Mouse (Mus musculus) kidney, embryonic 15.5 days (tissue): ENCODE data around the gene Chchd1. TPM values are rescaled to one million over a fixed set of nuclear protein-coding genes. Genes with fewer than 3 reads are reported as not detected.
"Not testable (repeated sequence)": the region's sequence is repeated elsewhere in the genome, so short reads cannot be mapped to it uniquely, and the experiment has no call there.

ENCODE experiments used
- ATAC-seq: fragments of 200-750 bp; cut with Nextera tagmentation; replicated peaks from 2 replicates; pipeline ENCODE4 v1.8.0; 2017; ENCODE audit warnings: moderate TSS enrichment; ENCODE audit not compliant: low FRiP score
- H3K27ac ChIP-seq: fragments of 300-500 bp; sonication (generic); 2 replicates; pipeline ENCODE4 v1.5.1; 2015; ENCODE audit warnings: mild to moderate bottlenecking, inconsistent platforms
- H3K27me3 ChIP-seq: fragments of 300-500 bp; sonication (generic); 2 replicates; pipeline ENCODE4 v1.6.1; 2015; ENCODE audit warnings: inconsistent platforms
- H3K36me3 ChIP-seq: fragments of 300-500 bp; sonication (generic); 2 replicates; pipeline ENCODE4 v1.6.1; 2015; ENCODE audit warnings: inconsistent platforms
- H3K4me1 ChIP-seq: fragments of 300-500 bp; sonication (generic); 2 replicates; pipeline ENCODE4 v1.6.1; 2015; ENCODE audit warnings: inconsistent platforms
- H3K4me2 ChIP-seq: fragments of 300-500 bp; sonication (generic); 2 replicates; pipeline ENCODE4 v1.6.1; 2015; ENCODE audit warnings: moderate library complexity, mild to moderate bottlenecking, inconsistent platforms
- H3K4me3 ChIP-seq: fragments of 300-500 bp; sonication (generic); replicated peaks from 2 replicates; pipeline ENCODE4 v1.5.1; 2015; ENCODE audit warnings: mild to moderate bottlenecking, inconsistent platforms
- H3K9ac ChIP-seq: fragments of 300-500 bp; sonication (generic); 2 replicates; pipeline ENCODE4 v1.6.1; 2015; ENCODE audit warnings: mild to moderate bottlenecking, inconsistent platforms
- H3K9me3 ChIP-seq: fragments of 300-500 bp; sonication (generic); replicated peaks from 2 replicates; pipeline ENCODE4 v1.6.1; 2016; ENCODE audit warnings: inconsistent platforms
- WGBS: fragments of 180-500 bp; shearing (Covaris S2); methylation state at CpG from one replicate; pipeline ENCODE4 v1.1.7; 2015; ENCODE audit warnings: mixed read lengths; 5-methylcytosine and 5-hydroxymethylcytosine counted together
- polyA plus RNA-seq: library from polyadenylated mRNA; unstranded; fragments of >200 nt; fragmentation: Nextera tagmentation; extraction: Ambion mirVana; gene quantifications from 2 replicates; pipeline ENCODE4 v1.2.1, GENCODE M21; 2015

Chchd1 gene
- polyA plus RNA-seq, 1 experiment from 2014 or later: 201 TPM

DNA sequence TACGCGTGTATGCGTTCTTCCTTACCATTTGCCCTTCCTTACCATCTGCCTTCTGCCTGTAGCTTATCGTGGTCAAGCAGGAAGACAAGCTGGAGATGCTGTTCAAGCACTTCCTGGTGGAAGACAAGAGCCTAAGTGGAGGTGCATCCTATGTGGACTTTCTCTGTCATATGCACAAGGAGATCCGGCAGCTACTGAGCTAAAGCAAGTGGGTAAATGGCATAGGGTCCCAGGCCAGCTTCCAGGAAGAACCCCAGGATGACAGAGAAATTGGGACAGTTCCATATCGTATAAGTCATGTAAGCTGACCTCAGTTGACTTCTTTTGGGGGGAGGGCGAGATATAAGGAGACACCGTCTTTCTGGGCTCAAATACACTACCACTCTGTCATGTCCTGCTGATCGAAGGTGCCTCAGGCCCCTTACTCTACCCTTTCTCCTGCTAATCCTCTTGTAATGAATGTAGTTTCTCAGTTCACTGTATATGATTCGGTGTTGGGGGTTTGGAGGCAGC lies 9.2 kb upstream of the Chchd1 start:
- ATAC-seq: no peak
- Histone ChIP-seq H3K27ac (no peak overlapping the region), H3K4me3 (no peak overlapping the region), H3K9me3 (no peaks in the 10 kb centered on the region), H3K9ac (no peak overlapping the region), H3K27me3 (no peaks in the 10 kb centered on the region), H3K36me3 (peaks cover 67% of the 10 kb centered on the region), H3K4me1 (peaks cover 44% of the 10 kb centered on the region), H3K4me2 (no peak overlapping the region)
- 86% methylated on average over 10 of the region's 10 CpGs for WGBS

DNA sequence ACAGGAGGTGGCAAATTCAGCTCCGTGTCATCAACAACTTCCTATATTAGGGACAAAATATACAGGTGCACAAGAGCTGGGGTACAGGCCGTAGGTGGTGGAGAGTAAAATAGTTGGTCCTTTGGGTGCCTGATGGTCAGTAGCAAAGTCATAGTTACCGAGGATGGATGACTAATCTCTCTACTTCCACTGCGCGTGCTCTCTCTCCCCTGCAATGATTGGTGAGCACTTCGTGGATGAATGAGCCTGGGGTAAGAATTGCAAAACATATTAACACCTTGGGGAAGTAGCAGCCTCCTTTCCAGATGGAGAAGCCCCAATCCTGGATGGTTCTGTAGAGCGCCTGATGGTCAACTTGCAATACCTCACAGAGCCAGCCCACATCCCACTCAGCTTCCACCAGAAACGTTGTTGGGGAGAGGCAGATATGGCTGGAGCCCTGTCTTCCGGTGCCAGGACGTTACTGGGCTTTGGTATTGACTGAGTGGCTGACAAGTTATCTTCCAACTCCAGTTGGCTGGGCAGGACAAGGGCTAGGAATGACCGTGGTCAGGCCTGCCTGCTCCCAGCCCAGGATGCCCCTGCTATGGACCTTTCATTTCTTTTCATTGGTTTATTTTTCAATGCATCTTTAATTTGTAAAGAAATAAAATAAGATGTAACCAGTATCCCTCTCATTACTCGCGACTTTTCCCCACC lies 8.5 kb upstream of the Chchd1 start:
- Histone ChIP-seq H3K27ac (peak overlapping the region; percentile 100), H3K27me3 (no peaks in the 10 kb centered on the region), H3K9ac (peak overlapping the region; percentile 96), H3K4me2 (peak overlapping the region; percentile 78), H3K9me3 (no peaks in the 10 kb centered on the region), H3K4me1 (peaks cover 49% of the 10 kb centered on the region), H3K36me3 (peaks cover 66% of the 10 kb centered on the region), H3K4me3 (peak overlapping the region; percentile 96)
- WGBS: 42% methylated on average over 13 of the region's 13 CpGs
- ATAC-seq: peak; percentile 30

DNA sequence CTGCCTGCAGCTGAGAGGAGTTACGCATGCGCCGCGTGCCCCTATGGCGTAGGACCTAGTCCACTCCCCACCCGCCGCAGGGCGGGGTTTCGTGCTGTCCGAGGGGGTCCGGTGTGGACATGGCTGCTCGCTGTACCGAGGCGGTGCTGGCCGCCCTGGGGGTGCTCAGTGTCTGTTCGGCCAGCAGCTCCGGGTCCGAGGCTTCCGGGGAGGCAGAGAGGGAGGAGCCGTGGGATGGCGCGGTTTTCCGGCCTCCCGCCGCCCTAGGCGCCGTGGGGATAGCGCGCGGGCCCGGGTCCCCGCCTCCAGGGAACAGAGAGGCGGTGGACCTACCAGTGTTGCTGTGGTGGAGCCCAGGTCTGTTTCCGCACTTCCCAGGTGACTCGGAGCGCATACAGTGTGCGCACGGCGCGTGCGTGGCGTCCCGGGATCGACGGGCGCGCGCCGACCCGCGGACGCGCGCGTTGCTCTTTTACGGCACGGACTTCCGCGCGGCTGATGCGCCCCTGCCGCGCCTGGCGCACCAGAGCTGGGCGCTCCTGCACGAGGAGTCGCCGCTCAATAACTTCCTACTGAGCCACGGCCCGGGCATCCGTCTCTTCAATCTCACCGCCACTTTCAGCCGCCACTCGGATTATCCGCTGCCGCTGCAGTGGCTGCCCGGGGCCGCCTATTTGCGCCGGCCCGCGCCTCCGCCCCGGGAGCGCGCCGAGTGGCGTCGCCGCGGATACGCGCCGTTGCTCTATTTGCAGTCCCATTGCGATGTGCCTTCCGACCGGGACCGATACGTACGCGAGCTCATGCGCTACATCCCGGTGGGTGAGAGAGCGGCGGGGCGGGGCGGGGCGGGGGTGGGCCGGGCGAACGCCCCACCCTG lies 7.7 kb upstream of the Chchd1 start, which contains the start of gene Fut11:
Gene Fut11, plus strand, starts transcription at position 85 of the 877 bp plus-strand sequence.
- no peaks in the 10 kb centered on the region for H3K27me3 ChIP-seq
- H3K9me3 ChIP-seq: no peaks in the 10 kb centered on the region
- peak; percentile 95 for ATAC-seq
- under 1% methylated on average over 111 of the region's 111 CpGs for WGBS
- H3K4me3 ChIP-seq: peak within 1 kb of the TSS; percentile 96
- peaks cover 64% of the 10 kb centered on the region for H3K36me3 ChIP-seq
- H3K9ac ChIP-seq: peak within 1 kb of the TSS; percentile 96
- peak within 1 kb of the TSS; percentile 100 for H3K27ac ChIP-seq
- peaks cover 56% of the 10 kb centered on the region for H3K4me1 ChIP-seq
- H3K4me2 ChIP-seq: peak within 1 kb of the TSS; percentile 78

DNA sequence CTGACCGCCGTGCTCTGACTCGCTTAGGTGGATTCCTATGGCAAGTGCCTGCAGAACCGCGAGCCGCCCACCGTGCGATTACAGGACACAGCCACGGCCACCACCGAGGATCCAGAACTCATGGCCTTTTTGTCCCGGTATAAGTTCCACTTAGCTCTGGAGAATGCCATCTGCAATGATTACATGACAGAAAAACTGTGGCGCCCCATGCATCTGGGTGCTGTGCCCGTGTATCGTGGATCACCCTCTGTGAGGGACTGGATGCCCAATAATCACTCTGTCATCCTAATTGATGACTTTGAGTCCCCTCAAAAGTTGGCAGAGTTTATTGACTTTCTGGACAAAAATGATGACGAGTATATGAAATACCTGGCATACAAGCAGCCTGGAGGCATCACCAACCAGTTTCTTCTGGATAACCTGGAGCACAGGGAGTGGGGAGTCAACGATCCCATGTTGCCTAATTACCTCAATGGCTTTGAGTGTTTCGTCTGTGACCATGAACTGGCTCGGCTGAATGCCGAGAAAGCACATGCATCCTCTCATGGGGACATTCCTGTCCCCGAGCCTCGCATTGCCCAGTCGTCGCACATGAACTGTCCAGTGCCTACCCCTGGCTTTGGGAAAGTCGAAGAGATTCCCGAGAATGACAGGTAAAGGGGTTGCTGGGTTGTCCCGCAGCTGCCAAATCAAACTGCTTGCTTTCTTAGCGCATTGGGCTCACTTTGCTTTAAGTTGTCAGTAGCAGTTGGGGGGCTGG lies 6.9 kb upstream of the Chchd1 start:
- no peaks in the 10 kb centered on the region for H3K9me3 ChIP-seq
- H3K4me3 ChIP-seq: peak overlapping the region; percentile 96
- H3K27ac ChIP-seq: peak overlapping the region; percentile 100
- H3K9ac ChIP-seq: peak overlapping the region; percentile 96
- H3K4me1 ChIP-seq: peaks cover 62% of the 10 kb centered on the region
- no peak; the same call in 1 of the 2 replicates for ATAC-seq
- peak overlapping the region; percentile 78 for H3K4me2 ChIP-seq
- peaks cover 62% of the 10 kb centered on the region for H3K36me3 ChIP-seq
- 11% methylated on average over 27 of the region's 27 CpGs for WGBS
- no peaks in the 10 kb centered on the region for H3K27me3 ChIP-seq

DNA sequence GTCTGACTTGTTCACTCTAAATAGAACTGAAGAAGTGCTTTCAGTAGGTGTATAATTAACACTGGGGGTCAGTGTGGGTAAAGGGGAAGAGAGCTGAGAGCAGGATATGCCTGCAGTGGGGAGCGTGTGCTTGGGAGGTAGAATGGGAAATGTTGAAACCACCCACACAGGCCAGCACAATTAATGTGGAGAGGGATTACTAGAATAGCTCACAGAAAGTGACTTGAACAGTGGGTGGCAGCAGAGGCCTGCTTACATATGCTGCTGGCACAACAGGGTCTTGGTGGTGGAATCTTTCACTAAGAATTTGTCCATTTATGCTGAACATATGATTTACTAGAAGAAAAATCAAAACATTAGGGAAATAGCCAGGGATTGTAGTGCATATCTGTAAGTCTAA lies 5.8 kb upstream of the Chchd1 start:
- peaks cover 70% of the 10 kb centered on the region for H3K4me1 ChIP-seq
- 15% methylated on average over 1 of the region's 1 CpGs for WGBS
- ATAC-seq: no peak

DNA sequence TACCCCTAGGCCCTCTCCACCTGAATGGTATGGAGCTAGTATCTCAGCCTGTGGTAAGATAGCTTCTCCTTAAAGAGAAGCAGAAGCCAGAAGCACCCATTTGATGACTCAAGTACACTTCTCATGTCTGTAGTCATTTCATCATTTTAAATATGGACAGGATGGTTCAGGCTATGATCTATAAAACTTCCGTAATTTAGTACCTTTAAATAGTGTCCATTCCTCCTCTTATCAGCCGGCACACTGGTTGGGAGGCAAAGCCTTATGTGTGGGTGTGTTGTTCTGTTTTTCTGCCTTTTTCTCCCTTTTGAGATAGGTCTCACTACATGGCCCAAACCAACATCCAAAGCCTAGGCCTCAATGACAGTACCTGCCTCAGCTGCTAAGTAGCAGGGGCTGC lies 4.3 kb upstream of the Chchd1 start:
- Histone ChIP-seq H3K4me3 (0 out of 2 replicates have a peak overlapping the region, but pooled peaks have one; percentile 1), H3K27me3 (no peaks in the 10 kb centered on the region), H3K4me1 (peaks cover 71% of the 10 kb centered on the region), H3K27ac (no peak overlapping the region), H3K36me3 (peaks cover 36% of the 10 kb centered on the region), H3K9me3 (no peaks in the 10 kb centered on the region), H3K4me2 (peak overlapping the region; percentile 78), H3K9ac (no peak overlapping the region)
- 83% methylated on average over 2 of the region's 2 CpGs for WGBS
- ATAC-seq: no peak

More for the DNA sequence above, 5.8 kb upstream of the Chchd1 start:
- H3K9ac ChIP-seq: 0 out of 2 replicates have a peak overlapping the region, but pooled peaks have one; percentile 34
- peaks cover 51% of the 10 kb centered on the region for H3K36me3 ChIP-seq
- H3K27me3 ChIP-seq: no peaks in the 10 kb centered on the region
- peak overlapping the region; percentile 96 for H3K4me3 ChIP-seq
- no peaks in the 10 kb centered on the region for H3K9me3 ChIP-seq
- peak overlapping the region; percentile 78 for H3K4me2 ChIP-seq
- H3K27ac ChIP-seq: peak overlapping the region; percentile 18; the same call in 1 of the 2 replicates

DNA sequence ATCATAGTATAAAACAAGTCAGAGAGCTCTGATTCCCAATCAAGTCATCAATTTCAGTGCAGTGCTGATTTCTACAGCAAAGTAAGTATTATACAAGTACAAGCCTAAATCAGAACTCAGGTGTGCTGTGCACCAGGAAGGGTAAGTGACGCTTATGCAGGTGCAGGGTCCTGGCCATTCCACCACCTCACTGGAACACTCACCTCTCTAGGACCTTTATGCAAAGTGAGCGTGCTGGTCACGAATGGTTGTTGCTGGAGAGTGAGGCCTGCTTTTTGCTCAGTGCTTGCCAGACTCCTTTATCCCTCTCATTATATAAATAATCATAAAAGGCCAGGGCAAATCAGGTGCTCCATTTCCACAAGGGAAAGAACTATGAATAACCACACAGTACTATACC lies 2.4 kb upstream of the Chchd1 start:
- Histone ChIP-seq H3K4me2 (no peak overlapping the region), H3K27ac (no peak overlapping the region), H3K9ac (no peak overlapping the region), H3K27me3 (no peaks in the 10 kb centered on the region), H3K9me3 (no peaks in the 10 kb centered on the region), H3K36me3 (peaks cover 40% of the 10 kb centered on the region), H3K4me1 (peaks cover 67% of the 10 kb centered on the region), H3K4me3 (no peak overlapping the region)
- ATAC-seq: no peak
- WGBS: 82% methylated on average over 3 of the region's 3 CpGs

DNA sequence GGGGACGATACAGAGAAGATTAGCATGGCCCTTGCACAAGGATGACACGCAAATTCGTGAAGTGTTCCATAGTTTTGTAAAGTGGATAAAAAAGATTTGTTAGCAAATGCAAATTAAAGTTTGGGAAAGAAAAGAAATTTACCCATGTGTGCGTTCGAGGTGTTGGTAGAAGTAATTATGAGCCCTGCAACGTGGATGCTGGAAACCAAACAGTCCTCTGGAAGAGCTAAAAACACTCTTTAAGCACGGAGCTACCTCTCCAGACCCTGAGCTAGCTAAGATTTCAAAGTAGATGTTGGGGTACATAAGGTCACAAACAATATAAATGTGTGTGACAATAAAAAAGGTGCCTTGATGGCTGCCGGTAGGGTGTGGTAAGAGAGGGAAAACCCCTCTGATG lies 1.3 kb upstream of the Chchd1 start:
- H3K9me3 ChIP-seq: no peaks in the 10 kb centered on the region
- 73% methylated on average over 8 of the region's 8 CpGs for WGBS
- H3K4me1 ChIP-seq: peaks cover 59% of the 10 kb centered on the region
- peaks cover 43% of the 10 kb centered on the region for H3K36me3 ChIP-seq
- H3K4me3 ChIP-seq: peak overlapping the region; percentile 81
- H3K4me2 ChIP-seq: peak overlapping the region; percentile 64
- H3K27me3 ChIP-seq: no peaks in the 10 kb centered on the region
- peak overlapping the region; percentile 95; the same call in 1 of the 2 replicates for H3K27ac ChIP-seq
- no peak for ATAC-seq
- peak overlapping the region; percentile 90; the same call in 1 of the 2 replicates for H3K9ac ChIP-seq

DNA sequence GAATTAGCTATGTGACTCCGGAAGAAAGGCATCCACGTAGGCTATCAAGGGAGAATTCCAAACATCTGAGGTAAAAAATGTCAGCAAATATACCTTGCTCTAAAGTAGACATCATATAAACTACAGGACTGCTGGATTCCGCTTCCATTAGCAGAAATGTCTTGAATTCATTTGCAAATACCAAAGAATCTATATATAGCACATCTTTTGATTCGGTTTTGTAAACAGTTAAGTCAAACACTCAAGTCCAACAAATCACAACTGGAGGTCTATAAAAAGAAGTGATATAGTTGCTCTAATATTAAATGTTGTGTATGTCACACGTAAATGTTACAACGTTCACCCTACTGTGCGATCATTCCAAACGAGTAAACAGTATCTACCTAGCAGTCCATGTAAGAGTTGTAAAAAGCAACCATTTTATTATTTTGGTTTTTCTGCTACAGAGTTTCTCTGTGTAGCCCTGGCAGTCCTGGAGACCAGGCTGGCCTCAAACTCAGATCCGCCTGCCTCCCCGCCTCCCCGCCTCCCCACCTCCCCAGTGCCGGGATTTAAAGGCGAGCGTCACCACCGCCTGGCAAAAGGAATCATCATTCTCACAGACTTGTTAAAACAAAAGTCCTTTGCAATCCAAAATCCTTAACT lies 588 bp upstream of the Chchd1 start:
- peak overlapping the region; percentile 64 for H3K4me2 ChIP-seq
- no peaks in the 10 kb centered on the region for H3K9me3 ChIP-seq
- H3K27me3 ChIP-seq: no peaks in the 10 kb centered on the region
- peaks cover 54% of the 10 kb centered on the region for H3K4me1 ChIP-seq
- H3K9ac ChIP-seq: peak overlapping the region; percentile 90
- peak overlapping the region; percentile 81 for H3K4me3 ChIP-seq
- 13% methylated on average over 15 of the region's 15 CpGs for WGBS
- ATAC-seq: peak; percentile 24; the same call in 1 of the 2 replicates
- H3K27ac ChIP-seq: peak overlapping the region; percentile 95
- H3K36me3 ChIP-seq: peaks cover 43% of the 10 kb centered on the region

DNA sequence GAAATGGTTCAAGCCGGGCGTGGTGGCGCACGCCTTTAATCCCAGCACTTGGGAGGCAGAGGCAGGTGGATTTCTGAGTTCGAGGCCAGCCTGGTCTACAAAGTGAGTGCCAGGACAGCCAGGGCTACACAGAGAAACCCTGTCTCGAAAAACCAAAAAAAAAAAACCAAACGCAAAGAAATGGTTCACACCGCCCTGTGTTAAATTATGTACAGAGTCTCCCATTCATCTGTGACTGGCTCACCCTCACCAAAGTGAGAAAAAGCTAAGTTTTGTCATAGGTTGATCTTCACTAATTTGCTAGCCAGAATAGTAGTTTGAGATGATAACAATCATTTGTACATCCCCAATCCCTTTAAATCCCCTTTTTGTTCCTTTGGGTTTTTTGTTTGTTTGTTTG lies 655 bp downstream of the Chchd1 start:
- H3K4me3 ChIP-seq: peak overlapping the region; percentile 81
- peaks cover 45% of the 10 kb centered on the region for H3K4me1 ChIP-seq
- peak overlapping the region; percentile 64 for H3K4me2 ChIP-seq
- H3K9ac ChIP-seq: peak overlapping the region; percentile 90
- WGBS: 4% methylated on average over 8 of the region's 8 CpGs
- H3K27me3 ChIP-seq, ATAC-seq, H3K9me3 ChIP-seq: not testable (repeated sequence)
- peak overlapping the region; percentile 95 for H3K27ac ChIP-seq
- H3K36me3 ChIP-seq: peaks cover 36% of the 10 kb centered on the region
